Mouse (Mus musculus) forebrain, embryonic 11.5 days (tissue): Measurements from ENCODE around the gene Mta1. TPM values are rescaled to one million over a fixed set of nuclear protein-coding genes. Genes with fewer than 3 reads are reported as not detected.
A peak's percentile ranks its signal among the peaks of the same experiment; 100 is the strongest.

Experiments
- ATAC-seq: fragments of 200-750 bp; cut with Nextera tagmentation; replicated peaks from 2 replicates; pipeline ENCODE4 v1.8.0; 2017; ENCODE audit warnings: moderate TSS enrichment; ENCODE audit not compliant: low FRiP score
- DNase-seq: peaks from one replicate; pipeline ENCODE4 v3.0.0-alpha.2; 2017; ENCODE audit warnings: low spot score
- H3K27ac ChIP-seq: fragments of 300-500 bp; sonication (generic); 2 replicates; pipeline ENCODE4 v1.5.1; 2014; ENCODE audit warnings: low read depth, low read length
- H3K27me3 ChIP-seq: fragments of 300-500 bp; sonication (generic); 2 replicates; pipeline ENCODE4 v1.6.1; 2014; ENCODE audit warnings: mild to moderate bottlenecking, low read length, mixed read lengths; ENCODE audit not compliant: control insufficient read depth, insufficient read depth
- H3K36me3 ChIP-seq: fragments of 300-500 bp; sonication (generic); 2 replicates; pipeline ENCODE4 v1.6.1; 2014; ENCODE audit warnings: mild to moderate bottlenecking, low read length, moderate library complexity, mixed read lengths; ENCODE audit not compliant: control insufficient read depth, insufficient read depth
- H3K4me1 ChIP-seq: fragments of 300-500 bp; sonication (generic); replicated peaks from 2 replicates; pipeline ENCODE4 v1.6.1; 2014; ENCODE audit warnings: low read length, mixed read lengths; ENCODE audit not compliant: control insufficient read depth, insufficient read depth
- H3K4me2 ChIP-seq: fragments of 300-500 bp; sonication (generic); 2 replicates; pipeline ENCODE4 v1.6.1; 2014; ENCODE audit warnings: low read depth, mild to moderate bottlenecking, low read length, moderate library complexity, mixed read lengths; ENCODE audit not compliant: severe bottlenecking
- H3K4me3 ChIP-seq: fragments of 300-500 bp; sonication (generic); 2 replicates; pipeline ENCODE4 v1.5.1; 2014; ENCODE audit warnings: low read depth, low read length
- H3K9ac ChIP-seq: fragments of 300-500 bp; sonication (generic); 2 replicates; pipeline ENCODE4 v1.6.1; 2014; ENCODE audit warnings: low read length
- H3K9me3 ChIP-seq: fragments of 300-500 bp; sonication (generic); 2 replicates; pipeline ENCODE4 v1.6.1; 2016; ENCODE audit warnings: low read length, mixed read lengths; ENCODE audit not compliant: control insufficient read depth
- WGBS: fragments of 180-500 bp; shearing (Covaris S2); extraction: QIAGEN DNeasy Blood & Tissue Kit; methylation state at CpG from one replicate; pipeline ENCODE4 v1.1.7; 2014; 5-methylcytosine and 5-hydroxymethylcytosine counted together
- polyA plus RNA-seq: library from polyadenylated mRNA; unstranded; fragments of >200 nt; fragmentation: Nextera tagmentation; extraction: Ambion mirVana; gene quantifications from 2 replicates; pipeline ENCODE4 v1.2.1, GENCODE M21; 2014

The Mta1 gene
- polyA plus RNA-seq: 25.3 and 27.7 TPM in 2 replicates

DNA sequence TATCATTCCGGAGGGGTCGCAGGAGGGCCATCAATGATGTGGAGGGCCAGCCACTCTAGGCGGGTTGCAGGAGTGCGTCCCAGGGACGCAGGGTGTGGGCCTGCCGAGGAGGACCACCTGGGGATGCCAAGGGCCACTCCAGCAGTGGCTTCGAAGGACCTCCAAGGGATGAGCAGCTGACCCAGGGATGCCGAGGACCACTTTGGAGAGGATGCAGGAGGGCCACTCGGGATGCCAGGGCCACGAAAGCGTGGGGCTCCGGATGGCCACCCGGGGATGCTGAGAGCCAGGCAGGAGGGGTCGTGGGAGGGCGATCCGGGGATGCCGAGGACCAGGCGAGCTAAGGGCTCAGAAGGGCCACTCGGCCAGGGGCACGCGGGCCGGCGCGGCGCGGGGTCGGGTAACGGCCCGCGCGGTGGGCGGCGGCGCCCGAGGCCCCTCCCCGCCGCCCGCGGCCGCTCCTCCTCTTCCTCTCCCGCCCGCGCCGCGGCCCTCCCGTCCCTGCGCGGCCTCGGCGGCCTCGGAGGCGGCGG is at the start of gene Mta1:
TSS of gene Mta1 (plus strand) at position 530 of the 533 bp plus-strand sequence.
- Histone ChIP-seq H3K27me3 (no peaks in the 10 kb centered on the region), H3K9me3 (no peaks in the 10 kb centered on the region), H3K36me3 (no peaks in the 10 kb centered on the region), H3K9ac (peak within 1 kb of the TSS; percentile 98), H3K27ac (peak within 1 kb of the TSS; percentile 78), H3K4me3 (peak within 1 kb of the TSS; percentile 93), H3K4me1 (peaks cover 19% of the 10 kb centered on the region), H3K4me2 (peak within 1 kb of the TSS; percentile 88)
- peak; percentile 81 for DNase-seq
- peak; percentile 81 for ATAC-seq
- 1% methylated on average over 30 of the region's 53 CpGs for WGBS

DNA sequence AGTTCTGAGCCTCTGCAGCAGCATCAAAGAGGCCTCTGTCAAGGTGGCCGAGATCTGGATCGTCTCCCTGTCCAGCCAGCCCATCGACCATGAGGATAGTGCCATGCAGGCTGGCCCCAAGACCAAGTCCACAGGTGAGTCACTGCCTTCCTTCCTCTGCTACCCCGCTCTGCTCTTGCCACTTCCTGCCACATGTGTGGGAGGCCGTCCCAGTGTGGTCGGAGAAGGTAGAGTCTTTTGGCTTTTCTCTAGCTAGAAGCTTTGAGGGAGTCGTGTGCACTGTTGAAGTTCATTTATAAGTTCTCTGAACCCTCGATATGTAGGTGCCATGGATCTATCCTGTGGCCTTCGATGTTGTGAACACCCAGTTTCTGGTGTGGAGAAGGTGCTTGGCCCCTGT is 48.2 kb upstream of the Mta1 start:
- no peak overlapping the region for H3K27ac ChIP-seq
- H3K4me3 ChIP-seq: no peak overlapping the region
- no peak for DNase-seq
- peaks cover 15% of the 10 kb centered on the region; the same call in 1 of the 2 replicates for H3K36me3 ChIP-seq
- no peaks in the 10 kb centered on the region for H3K27me3 ChIP-seq
- ATAC-seq: no peak
- no peak overlapping the region for H3K9ac ChIP-seq
- H3K4me2 ChIP-seq: no peak overlapping the region
- 89% methylated on average over 9 of the region's 9 CpGs for WGBS
- no peaks in the 10 kb centered on the region for H3K9me3 ChIP-seq
- no peaks in the 10 kb centered on the region for H3K4me1 ChIP-seq

DNA sequence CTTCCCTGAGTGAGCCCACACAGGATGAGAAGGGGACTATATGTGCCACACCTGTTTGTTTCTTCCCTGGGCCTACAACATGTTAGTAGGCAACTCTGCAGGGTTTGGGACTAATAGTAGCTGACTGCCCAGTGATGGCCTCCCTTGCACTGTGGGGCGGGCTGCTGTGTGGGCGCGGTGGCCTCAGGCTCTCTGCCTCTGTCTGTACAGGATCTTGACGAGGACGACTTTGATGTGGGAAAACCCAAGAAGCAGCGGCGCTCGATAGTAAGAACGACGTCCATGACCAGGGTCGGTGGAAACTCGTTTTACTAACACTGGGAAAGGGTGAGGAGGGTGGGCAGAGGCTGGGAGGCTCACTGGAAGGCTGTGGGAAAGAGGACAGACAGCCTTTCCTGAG is 47.4 kb upstream of the Mta1 start:
- H3K27me3 ChIP-seq: no peaks in the 10 kb centered on the region
- no peak overlapping the region for H3K27ac ChIP-seq
- no peaks in the 10 kb centered on the region for H3K9me3 ChIP-seq
- no peak overlapping the region for H3K4me2 ChIP-seq
- no peak overlapping the region for H3K4me3 ChIP-seq
- no peaks in the 10 kb centered on the region for H3K4me1 ChIP-seq
- no peak overlapping the region for H3K9ac ChIP-seq
- H3K36me3 ChIP-seq: peaks cover 15% of the 10 kb centered on the region; the same call in 1 of the 2 replicates
- 89% methylated on average over 12 of the region's 12 CpGs for WGBS
- ATAC-seq: no peak
- no peak for DNase-seq

DNA sequence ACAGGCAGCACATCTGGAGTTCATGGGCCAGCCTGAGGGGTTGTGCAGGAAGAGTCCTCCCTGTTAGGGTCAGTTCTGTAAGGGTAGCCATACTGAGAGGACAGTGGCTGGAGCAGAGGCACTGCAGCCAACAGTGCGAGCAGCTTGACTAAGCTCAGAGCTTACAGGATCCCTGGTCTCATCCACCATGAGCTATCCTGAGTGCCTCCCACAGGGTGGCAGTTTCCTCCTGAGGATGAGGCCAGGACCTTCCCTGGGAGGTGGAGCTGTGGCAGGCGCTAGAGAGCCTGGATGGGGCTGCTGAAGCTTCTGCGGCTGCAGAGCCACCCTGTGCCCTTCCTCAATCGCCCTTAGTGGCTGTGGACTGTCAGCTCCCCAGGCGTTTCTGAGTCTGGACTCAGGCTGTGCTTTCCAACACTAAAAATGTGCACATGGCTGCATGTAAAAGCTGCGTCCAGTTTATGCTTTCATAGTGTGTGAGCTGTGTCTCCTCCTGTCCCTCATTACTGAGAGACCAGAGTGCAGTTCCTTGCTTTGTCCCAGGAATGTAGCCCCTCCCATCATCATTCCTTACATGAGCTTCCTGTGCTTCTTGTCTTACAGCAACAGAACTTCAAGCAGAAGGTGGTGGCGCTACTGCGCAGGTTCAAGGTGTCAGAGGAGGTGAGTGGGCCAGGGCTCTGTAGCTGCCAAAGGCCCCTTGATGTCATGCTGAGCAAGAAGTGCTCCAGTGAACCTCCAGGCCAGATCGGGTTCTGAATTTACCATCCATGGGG is 46.3 kb upstream of the Mta1 start:
- peaks cover 15% of the 10 kb centered on the region; the same call in 1 of the 2 replicates for H3K36me3 ChIP-seq
- DNase-seq (no peak), ATAC-seq (no peak)
- H3K4me1 ChIP-seq: no peaks in the 10 kb centered on the region
- 67% methylated on average over 9 of the region's 9 CpGs for WGBS
- H3K27me3 ChIP-seq: no peaks in the 10 kb centered on the region
- H3K4me3 ChIP-seq: no peak overlapping the region
- peak overlapping the region; percentile 18; the same call in 1 of the 2 replicates for H3K27ac ChIP-seq
- no peaks in the 10 kb centered on the region for H3K9me3 ChIP-seq
- no peak overlapping the region for H3K4me2 ChIP-seq
- H3K9ac ChIP-seq: no peak overlapping the region

- H3K36me3 ChIP-seq: peaks cover 7% of the 10 kb centered on the region; the same call in 1 of the 2 replicates
Measured at GRCm38 (mm10) chr12:113056089-113056488, 42.0 kb upstream of the Mta1 start.

GRCm38 (mm10) chr12:113060178-113060577 is 37.9 kb upstream of the Mta1 start:
- no peak overlapping the region for H3K4me3 ChIP-seq
- no peak overlapping the region for H3K27ac ChIP-seq
- H3K9ac ChIP-seq: no peak overlapping the region
- H3K36me3 ChIP-seq: peaks cover 2% of the 10 kb centered on the region; the same call in 1 of the 2 replicates
- ATAC-seq (no peak), DNase-seq (no peak)
- no peaks in the 10 kb centered on the region for H3K4me1 ChIP-seq
- no peaks in the 10 kb centered on the region for H3K27me3 ChIP-seq
- no peak overlapping the region for H3K4me2 ChIP-seq
- 93% methylated on average over 5 of the region's 5 CpGs for WGBS
- H3K9me3 ChIP-seq: no peaks in the 10 kb centered on the region

More at GRCm38 (mm10) chr12:113056089-113056488, 42.0 kb upstream of the Mta1 start:
- H3K4me2 ChIP-seq: no peak overlapping the region
- H3K9ac ChIP-seq: no peak overlapping the region
- H3K27me3 ChIP-seq: no peaks in the 10 kb centered on the region
- no peak for DNase-seq
- no peak overlapping the region for H3K4me3 ChIP-seq
- no peaks in the 10 kb centered on the region for H3K9me3 ChIP-seq
- no peak overlapping the region for H3K27ac ChIP-seq
- H3K4me1 ChIP-seq: no peaks in the 10 kb centered on the region
- ATAC-seq: no peak
- WGBS: 92% methylated on average over 8 of the region's 8 CpGs

- Histone ChIP-seq H3K4me3 (no peak overlapping the region), H3K4me2 (no peak overlapping the region), H3K27ac (no peak overlapping the region), H3K36me3 (peaks cover 2% of the 10 kb centered on the region; the same call in 1 of the 2 replicates), H3K9ac (no peak overlapping the region), H3K9me3 (no peaks in the 10 kb centered on the region), H3K27me3 (no peaks in the 10 kb centered on the region), H3K4me1 (no peaks in the 10 kb centered on the region)
- 93% methylated on average over 9 of the region's 9 CpGs for WGBS
- DNase-seq (no peak), ATAC-seq (no peak)
Measured at GRCm38 (mm10) chr12:113061606-113062005, 36.5 kb upstream of the Mta1 start.

- no peaks in the 10 kb centered on the region for H3K9me3 ChIP-seq
- H3K27ac ChIP-seq: no peak overlapping the region
- H3K36me3 ChIP-seq: peaks cover 4% of the 10 kb centered on the region; the same call in 1 of the 2 replicates
- no peak for ATAC-seq
- H3K4me1 ChIP-seq: no peaks in the 10 kb centered on the region
- no peak overlapping the region for H3K4me3 ChIP-seq
- H3K4me2 ChIP-seq: no peak overlapping the region
- H3K9ac ChIP-seq: no peak overlapping the region
- 88% methylated on average over 10 of the region's 10 CpGs for WGBS
- H3K27me3 ChIP-seq: no peaks in the 10 kb centered on the region
- DNase-seq: no peak
Measured at GRCm38 (mm10) chr12:113062201-113062600, 35.9 kb upstream of the Mta1 start.
